Mouse (Mus musculus): ENCODE results near the gene Tmub1.

GRCm38 (mm10) chr5:24482247-24483079 lies 34.8 kb upstream of the Tmub1 start:
- no peak for TF ChIP-seq CTCF (IDR thresholded peaks at IDR 0.05; ENCODE audit: low read depth)
- no peak for TF ChIP-seq EP300 (IDR thresholded peaks at IDR 0.05; ENCODE audit: low read depth)
